Mouse (Mus musculus) right cerebral cortex, postnatal 10 days (tissue): ENCODE data around the gene Atg9b.
A peak's percentile ranks its signal among the peaks of the same experiment; 100 is the strongest.

Source experiments
- DNase-seq, 2 experiments: peaks; one replicate each; pipeline ENCODE4 v3.0.0; 2021; ENCODE audit warnings: low spot score in 2 of 2

The Atg9b gene

GRCm38 (mm10) chr5:24391864-24392263, at the start of gene Atg9b:
Gene Atg9b (minus strand): TSS chr5:24392143.
- DNase-seq, result no peak

GRCm38 (mm10) chr5:24441187-24441586, 49.2 kb upstream of the Atg9b start:
- no peak for DNase-seq

- DNase-seq, result no peak
Observed at GRCm38 (mm10) chr5:24433993-24434392, 42.0 kb upstream of the Atg9b start.

GRCm38 (mm10) chr5:24428596-24428995, 36.7 kb upstream of the Atg9b start:
- DNase-seq, result no peak

- no peak for DNase-seq
Observed at GRCm38 (mm10) chr5:24427981-24428402, 36.0 kb upstream of the Atg9b start.

- DNase-seq, result no peak
Observed at GRCm38 (mm10) chr5:24427285-24427633, 35.3 kb upstream of the Atg9b start.

GRCm38 (mm10) chr5:24426556-24427284, 34.8 kb upstream of the Atg9b start:
- DNase-seq, result no peak

- no peak for DNase-seq
Observed at GRCm38 (mm10) chr5:24426037-24426432, 34.1 kb upstream of the Atg9b start.

GRCm38 (mm10) chr5:24425421-24426036, 33.6 kb upstream of the Atg9b start:
- peak in 1 of 2 experiments; percentile 55 for DNase-seq

GRCm38 (mm10) chr5:24424861-24425411, 33.0 kb upstream of the Atg9b start:
- DNase-seq, result peak; percentile 85

GRCm38 (mm10) chr5:24424004-24424781, 32.2 kb upstream of the Atg9b start:
- DNase-seq, result no peak

- peak; percentile 100 for DNase-seq
Observed at GRCm38 (mm10) chr5:24423129-24424003, 31.4 kb upstream of the Atg9b start, which contains the start of the genes Cdk5 and Slc4a2. Gene Cdk5 (minus strand): TSS chr5:24423530. Gene Slc4a2 (plus strand): TSS chr5:24423837.

GRCm38 (mm10) chr5:24420381-24420780, 28.4 kb upstream of the Atg9b start:
- no peak for DNase-seq

- DNase-seq, result no peak
Observed at GRCm38 (mm10) chr5:24417587-24417986, 25.6 kb upstream of the Atg9b start.

- DNase-seq, result peak; percentile 74 to 80
Observed at GRCm38 (mm10) chr5:24416222-24416736, 24.3 kb upstream of the Atg9b start.

- DNase-seq, result no peak
Observed at GRCm38 (mm10) chr5:24413938-24414337, 22.0 kb upstream of the Atg9b start.

GRCm38 (mm10) chr5:24413042-24413693, 21.2 kb upstream of the Atg9b start, which contains the start of gene Asic3:
Gene Asic3 (plus strand): TSS chr5:24413392.
- DNase-seq, result no peak

- no peak for DNase-seq
Observed at GRCm38 (mm10) chr5:24412063-24412462, 20.1 kb upstream of the Atg9b start.

GRCm38 (mm10) chr5:24409466-24409865, 17.5 kb upstream of the Atg9b start:
- DNase-seq, result no peak

- no peak for DNase-seq
Observed at GRCm38 (mm10) chr5:24408651-24409050, 16.7 kb upstream of the Atg9b start.
